15 mouse cellular contexts compared by ENCODE assay signal in genomic region chr16:36063315-36063714, GRCm38 (mm10). TPM values are rescaled to one million over a fixed set of nuclear protein-coding genes. Genes with fewer than 3 reads are reported as not detected.
DNase-seq lines count a peak whose midpoint lies in the region; ATAC-seq and TF ChIP-seq lines count a peak whose summit lies in the region.
"Had no signal": no experiment of that assay in that cellular context is flagged by ENCODE, and none has a peak within 500 bp of the region (broad histone marks: within the 10 kb centered on the region; RNA-seq: fewer than 3 reads in every experiment).

No protein-coding gene starts in this region.

- WGBS in heart, embryonic 16.5 days, result 60% methylated on average over 2 of the region's 2 CpGs
- 78% methylated on average over 2 of the region's 2 CpGs for WGBS in midbrain, embryonic 11.5 days
- 84% methylated on average over 2 of the region's 2 CpGs for WGBS in midbrain, embryonic 15.5 days
- 62% methylated on average over 2 of the region's 2 CpGs for WGBS in stomach, postnatal 0 days

- ATAC-seq in frontal cortex, adult (ENCODE audit: low TSS enrichment), result peak; percentile 27
- no peak for ATAC-seq in heart, embryonic 16.5 days (replicated peaks; ENCODE audit: extremely low read depth, insufficient read depth, low FRiP score)
- no peak for ATAC-seq in midbrain, embryonic 11.5 days (ENCODE audit: low FRiP score)
- no peak for ATAC-seq in midbrain, embryonic 15.5 days (replicated peaks)
- no peak for ATAC-seq in stomach, postnatal 0 days (ENCODE audit: low FRiP score, low TSS enrichment)
- ATAC-seq: forebrain, embryonic 13.5 days; intestine, embryonic 16.5 days had no signal

- H3K36me3 ChIP-seq in heart, embryonic 16.5 days (ENCODE audit: control insufficient read depth, insufficient read depth), result peaks cover 8% of the 10 kb centered on the region
- no peaks in the 10 kb centered on the region for H3K36me3 ChIP-seq in midbrain, embryonic 11.5 days (ENCODE audit: control insufficient read depth, insufficient read depth, low read length)
- H3K36me3 ChIP-seq in midbrain, embryonic 15.5 days (replicated peaks), result no peaks in the 10 kb centered on the region
- no peaks in the 10 kb centered on the region for H3K36me3 ChIP-seq in stomach, postnatal 0 days (ENCODE audit: control insufficient read depth, insufficient read depth, low read length)

- H3K27me3 ChIP-seq in heart, embryonic 16.5 days (ENCODE audit: control insufficient read depth, insufficient read depth, low read length), result no peaks in the 10 kb centered on the region
- no peaks in the 10 kb centered on the region for H3K27me3 ChIP-seq in midbrain, embryonic 11.5 days (ENCODE audit: control insufficient read depth, insufficient read depth, low read length)
- H3K27me3 ChIP-seq in midbrain, embryonic 15.5 days (replicated peaks), result no peaks in the 10 kb centered on the region
- H3K27me3 ChIP-seq in stomach, postnatal 0 days (ENCODE audit: control insufficient read depth, insufficient read depth, low read length), result no peaks in the 10 kb centered on the region
- H3K27me3 ChIP-seq: embryonic facial prominence, embryonic 15.5 days; forebrain, embryonic 13.5 days had no signal

- DNase-seq in frontal cortex, adult 2 months (ENCODE audit: extremely low spot score in 1 of 2, low spot score in 1 of 2), result no peak
- no peak for DNase-seq in heart, adult 18-20 months
- DNase-seq in midbrain, embryonic 11.5 days (ENCODE audit: low spot score, missing footprints), result no peak
- no peak for DNase-seq in stomach, postnatal 0 days (ENCODE audit: low spot score)
- DNase-seq: heart, postnatal 14 days; kidney, postnatal 25 days; lung, postnatal 4 days had no signal

- H3K9me3 ChIP-seq in heart, embryonic 16.5 days (replicated peaks; ENCODE audit: control insufficient read depth, low read length), result no peaks in the 10 kb centered on the region
- H3K9me3 ChIP-seq in midbrain, embryonic 11.5 days (ENCODE audit: control insufficient read depth, low read length), result no peaks in the 10 kb centered on the region
- H3K9me3 ChIP-seq in midbrain, embryonic 15.5 days, result no peaks in the 10 kb centered on the region
- H3K9me3 ChIP-seq in stomach, postnatal 0 days (ENCODE audit: control insufficient read depth, low read length), result no peaks in the 10 kb centered on the region
- H3K9me3 ChIP-seq: embryonic facial prominence, embryonic 15.5 days; forebrain, embryonic 13.5 days had no signal

- peak overlapping the region; percentile 79 for H3K27ac ChIP-seq in heart, embryonic 16.5 days (ENCODE audit: low read length)
- H3K27ac ChIP-seq in midbrain, embryonic 11.5 days (ENCODE audit: low read depth, low read length), result no peak overlapping the region
- no peak overlapping the region for H3K27ac ChIP-seq in midbrain, embryonic 15.5 days
- 0 out of 2 replicates have a peak overlapping the region, but pooled peaks have one; percentile 35 for H3K27ac ChIP-seq in stomach, postnatal 0 days (replicated peaks)
- H3K27ac ChIP-seq: embryonic facial prominence, embryonic 15.5 days; forebrain, embryonic 13.5 days; left cerebral cortex, adult 2 months; liver, embryonic 14.5 days had no signal

- no peak for TF ChIP-seq CTCF in stomach, postnatal 0 days (IDR thresholded peaks at IDR 0.05; ENCODE audit: low read depth)

- peak overlapping the region; percentile 34; the same call in 1 of the 2 replicates for H3K9ac ChIP-seq in heart, embryonic 16.5 days (ENCODE audit: low read length)
- H3K9ac ChIP-seq in midbrain, embryonic 11.5 days (ENCODE audit: low read length), result 0 out of 2 replicates have a peak overlapping the region, but pooled peaks have one; percentile 20
- H3K9ac ChIP-seq in midbrain, embryonic 15.5 days, result no peak overlapping the region
- no peak overlapping the region for H3K9ac ChIP-seq in stomach, postnatal 0 days (ENCODE audit: low read length)
- H3K9ac ChIP-seq: embryonic facial prominence, embryonic 15.5 days; forebrain, embryonic 13.5 days; liver, embryonic 14.5 days had no signal

- no peak overlapping the region for H3K4me3 ChIP-seq in heart, embryonic 16.5 days (ENCODE audit: low read length)
- H3K4me3 ChIP-seq in midbrain, embryonic 11.5 days (ENCODE audit: low read depth, low read length), result no peak overlapping the region
- H3K4me3 ChIP-seq in midbrain, embryonic 15.5 days, result no peak overlapping the region
- no peak overlapping the region for H3K4me3 ChIP-seq in stomach, postnatal 0 days (ENCODE audit: low read depth, low read length)
- H3K4me3 ChIP-seq: embryonic facial prominence, embryonic 15.5 days; forebrain, embryonic 13.5 days; left cerebral cortex, adult 2 months had no signal

- H3K4me2 ChIP-seq in heart, embryonic 16.5 days (ENCODE audit: low read depth, low read length), result no peak overlapping the region
- H3K4me2 ChIP-seq in midbrain, embryonic 11.5 days, result no peak overlapping the region
- H3K4me2 ChIP-seq in midbrain, embryonic 15.5 days, result no peak overlapping the region
- H3K4me2 ChIP-seq in stomach, postnatal 0 days (replicated peaks; ENCODE audit: low read depth), result no peak overlapping the region
- H3K4me2 ChIP-seq: embryonic facial prominence, embryonic 15.5 days; forebrain, embryonic 13.5 days had no signal

- no peak for TF ChIP-seq EP300 in stomach, postnatal 0 days (optimal IDR thresholded peaks at IDR 0.05)

- H3K4me1 ChIP-seq in heart, embryonic 16.5 days (ENCODE audit: control insufficient read depth, insufficient read depth, low read length), result peaks cover 61% of the 10 kb centered on the region
- H3K4me1 ChIP-seq in midbrain, embryonic 11.5 days (ENCODE audit: control insufficient read depth, insufficient read depth, low read length), result no peaks in the 10 kb centered on the region
- no peaks in the 10 kb centered on the region; the same call in 1 of the 2 replicates for H3K4me1 ChIP-seq in midbrain, embryonic 15.5 days
- H3K4me1 ChIP-seq in stomach, postnatal 0 days (replicated peaks; ENCODE audit: control insufficient read depth, insufficient read depth), result no peaks in the 10 kb centered on the region

RNA-seq across cellular contexts. Expression of gene Fam162a, which starts 8.1 kb away (rescaled TPM):
- polyA plus RNA-seq in frontal cortex, adult 2 months (2012; rRNA removed), result 99.7 and 111 TPM in 2 replicates
- polyA plus RNA-seq in heart, embryonic 16.5 days (2015; fragmentation: Nextera tagmentation; extraction: Ambion mirVana), result 952 and 987 TPM in 2 replicates
- total RNA-seq in heart, adult 18-20 months (2021), result 100 to 1,000 TPM; 252 to 253 TPM
- polyA plus RNA-seq in midbrain, embryonic 11.5 days (2014; fragmentation: Nextera tagmentation; extraction: Ambion mirVana), result 224 and 249 TPM in 2 replicates
- polyA plus RNA-seq in midbrain, embryonic 15.5 days (2015; fragmentation: Nextera tagmentation; extraction: Ambion mirVana), result 128 and 129 TPM in 2 replicates
- 416 and 424 TPM in 2 replicates for polyA plus RNA-seq in stomach, postnatal 0 days (2015; fragmentation: Nextera tagmentation; extraction: Ambion mirVana)

RNA-seq across cellular contexts. Expression of gene Ccdc58, which starts 8.2 kb away (rescaled TPM):
- 21.4 and 26.9 TPM in 2 replicates for polyA plus RNA-seq in frontal cortex, adult 2 months (2012; rRNA removed)
- polyA plus RNA-seq in heart, embryonic 16.5 days (2015; fragmentation: Nextera tagmentation; extraction: Ambion mirVana), result 82.2 and 98.9 TPM in 2 replicates
- total RNA-seq in heart, adult 18-20 months (2021), result 10 to 100 TPM; 30.3 to 36.8 TPM
- polyA plus RNA-seq in midbrain, embryonic 11.5 days (2014; fragmentation: Nextera tagmentation; extraction: Ambion mirVana), result 84.3 and 89.8 TPM in 2 replicates
- polyA plus RNA-seq in midbrain, embryonic 15.5 days (2015; fragmentation: Nextera tagmentation; extraction: Ambion mirVana), result 27.4 and 27.6 TPM in 2 replicates
- 49.8 and 52.1 TPM in 2 replicates for polyA plus RNA-seq in stomach, postnatal 0 days (2015; fragmentation: Nextera tagmentation; extraction: Ambion mirVana)

RNA-seq across cellular contexts. Expression of gene Wdr5b, which starts 22.3 kb away (rescaled TPM):
- 5.0 and 5.4 TPM in 2 replicates for polyA plus RNA-seq in frontal cortex, adult 2 months (2012; rRNA removed)
- polyA plus RNA-seq in heart, embryonic 16.5 days (2015; fragmentation: Nextera tagmentation; extraction: Ambion mirVana), result 6.5 and 6.9 TPM in 2 replicates
- total RNA-seq in heart, adult 18-20 months (2021), result 1 to 10 TPM; 2.6 to 3.0 TPM
- polyA plus RNA-seq in midbrain, embryonic 11.5 days (2014; fragmentation: Nextera tagmentation; extraction: Ambion mirVana), result 12.0 and 15.5 TPM in 2 replicates
- polyA plus RNA-seq in midbrain, embryonic 15.5 days (2015; fragmentation: Nextera tagmentation; extraction: Ambion mirVana), result 13.0 and 13.2 TPM in 2 replicates
- 5.1 TPM in 2 replicates for polyA plus RNA-seq in stomach, postnatal 0 days (2015; fragmentation: Nextera tagmentation; extraction: Ambion mirVana)

Comparison
In these comparisons a context has a peak if more than half of its experiments do, and no peak if none do; other contexts are left out.
1. H3K9ac ChIP-seq: peak in heart, embryonic 16.5 days (single experiment) and midbrain, embryonic 11.5 days (single experiment); none in midbrain, embryonic 15.5 days (single experiment) and stomach, postnatal 0 days (single experiment).
2. H3K27ac ChIP-seq: peak in heart, embryonic 16.5 days (single experiment) and stomach, postnatal 0 days (single experiment); none in midbrain, embryonic 11.5 days (single experiment) and midbrain, embryonic 15.5 days (single experiment).